Mouse (Mus musculus) myocyte (in vitro differentiated cells): ENCODE results near the gene Grb7.

Experiments used
- CEBPB ChIP-seq: IDR thresholded peaks from 2 replicates; pipeline ENCODE4 v1.6.1; 2011; ENCODE audit warnings: mild to moderate bottlenecking, moderate library complexity; ENCODE audit not compliant: poor library complexity, insufficient read depth, severe bottlenecking
- E2F4 ChIP-seq: IDR thresholded peaks from one replicate; pipeline ENCODE4 v1.6.1; 2011; ENCODE audit warnings: mild to moderate bottlenecking, control low read depth, moderate library complexity; ENCODE audit not compliant: insufficient read depth
- MAX ChIP-seq: IDR thresholded peaks from one replicate; pipeline ENCODE4 v1.6.1; 2011; ENCODE audit warnings: low read depth, mild to moderate bottlenecking, control low read depth
- MYOD1 ChIP-seq, 3 experiments: IDR thresholded peaks; one replicate each; pipeline ENCODE4 v1.6.1; 2011; ENCODE audit warnings: control low read depth in 2 of 3, low read depth in 2 of 3, mild to moderate bottlenecking in 2 of 3, moderate library complexity in 1 of 3; ENCODE audit not compliant: insufficient read length in 2 of 3, control insufficient read depth in 1 of 3
- MYOG ChIP-seq, 3 experiments: IDR thresholded peaks; one replicate each; pipeline ENCODE4 v1.6.1; 2011; ENCODE audit warnings: control low read depth in 2 of 3, low read depth in 2 of 3, mild to moderate bottlenecking in 2 of 3; ENCODE audit not compliant: insufficient read length in 2 of 3, control insufficient read depth in 1 of 3, insufficient read depth in 1 of 3
- POLR2A ChIP-seq: IDR thresholded peaks from one replicate; pipeline ENCODE4 v1.6.1; 2011; ENCODE audit warnings: low read depth, mild to moderate bottlenecking, control low read depth, moderate library complexity; ENCODE audit not compliant: insufficient read length
- POLR2AphosphoS2 ChIP-seq: IDR thresholded peaks from one replicate; pipeline ENCODE4 v1.6.1; 2011; ENCODE audit warnings: low read depth, control low read depth; ENCODE audit not compliant: insufficient read length
- REST ChIP-seq: IDR thresholded peaks from one replicate; pipeline ENCODE4 v1.6.1; 2011; ENCODE audit warnings: mild to moderate bottlenecking, control low read depth, moderate library complexity; ENCODE audit not compliant: insufficient read depth, insufficient read length
- SRF ChIP-seq: IDR thresholded peaks from one replicate; pipeline ENCODE4 v1.6.1; 2011; ENCODE audit warnings: low read depth; ENCODE audit not compliant: control insufficient read depth, insufficient read length
- TCF12 ChIP-seq: IDR thresholded peaks from one replicate; pipeline ENCODE4 v1.6.1; 2011; ENCODE audit warnings: mild to moderate bottlenecking, control low read depth; ENCODE audit not compliant: poor library complexity, insufficient read depth, severe bottlenecking
- TCF3 ChIP-seq: IDR thresholded peaks from one replicate; pipeline ENCODE4 v1.6.1; 2011; ENCODE audit warnings: low read depth, control low read depth; ENCODE audit not compliant: insufficient read length
- USF1 ChIP-seq: IDR thresholded peaks from one replicate; pipeline ENCODE4 v1.6.1; 2011; ENCODE audit warnings: low read depth, mild to moderate bottlenecking, control low read depth, moderate library complexity

GRCm38 (mm10) chr11:98447475-98447834, 1.3 kb downstream of the Grb7 start:
- TF ChIP-seq TCF12 = no peak
- no peak for TF ChIP-seq MAX
- no peak for TF ChIP-seq POLR2A
- TF ChIP-seq POLR2AphosphoS2 = no peak
- TF ChIP-seq SRF = no peak
- no peak for TF ChIP-seq E2F4
- no peak for TF ChIP-seq MYOG (IDR thresholded peaks at IDR 0.05; ENCODE audit: control insufficient read depth in 1 of 3, insufficient read depth in 1 of 3, insufficient read length in 2 of 3, low read depth in 2 of 3)
- TF ChIP-seq USF1 = no peak
- no peak for TF ChIP-seq REST
- TF ChIP-seq MYOD1 (IDR thresholded peaks at IDR 0.05; ENCODE audit: control insufficient read depth in 1 of 3, insufficient read length in 2 of 3, low read depth in 2 of 3) = no peak
- no peak for TF ChIP-seq TCF3
- no peak for TF ChIP-seq CEBPB
